Mouse (Mus musculus): ENCODE measurements around the gene Plxnc1.
A peak's percentile ranks its signal among the peaks of the same experiment; 100 is the strongest.

The Plxnc1 gene

GRCm38 (mm10) chr10:94920526-94920925 lies 24.1 kb downstream of the Plxnc1 start:
- no peak for DNase-seq (ENCODE audit: low spot score)

- DNase-seq (ENCODE audit: low spot score), result no peak
These were observed 24.7 kb downstream of the Plxnc1 start for GRCm38 (mm10) chr10:94919960-94920359.

GRCm38 (mm10) chr10:94919552-94919951 lies 25.1 kb downstream of the Plxnc1 start:
- peak; percentile 21 for DNase-seq (ENCODE audit: low spot score)

GRCm38 (mm10) chr10:94918618-94919017 lies 26.0 kb downstream of the Plxnc1 start:
- no peak for DNase-seq (ENCODE audit: low spot score)

GRCm38 (mm10) chr10:94917990-94918389 lies 26.6 kb downstream of the Plxnc1 start:
- no peak for DNase-seq (ENCODE audit: low spot score)

GRCm38 (mm10) chr10:94917354-94917753 lies 27.3 kb downstream of the Plxnc1 start:
- DNase-seq (ENCODE audit: low spot score), result no peak

- no peak for DNase-seq (ENCODE audit: low spot score)
These were observed 28.0 kb downstream of the Plxnc1 start for GRCm38 (mm10) chr10:94916610-94917009.

- no peak for DNase-seq (ENCODE audit: low spot score)
These were observed 28.9 kb downstream of the Plxnc1 start for GRCm38 (mm10) chr10:94915746-94916145.

- DNase-seq (ENCODE audit: low spot score), result no peak
These were observed 30.6 kb downstream of the Plxnc1 start for GRCm38 (mm10) chr10:94914081-94914480.

GRCm38 (mm10) chr10:94913336-94913739 lies 31.3 kb downstream of the Plxnc1 start:
- no peak for DNase-seq (ENCODE audit: low spot score)

GRCm38 (mm10) chr10:94912551-94912950 lies 32.1 kb downstream of the Plxnc1 start:
- no peak for DNase-seq (ENCODE audit: low spot score)

GRCm38 (mm10) chr10:94911102-94911501 lies 33.5 kb downstream of the Plxnc1 start:
- DNase-seq (ENCODE audit: low spot score), result no peak

GRCm38 (mm10) chr10:94910570-94910969 lies 34.1 kb downstream of the Plxnc1 start:
- no peak for DNase-seq (ENCODE audit: low spot score)

- DNase-seq (ENCODE audit: low spot score), result no peak
These were observed 34.8 kb downstream of the Plxnc1 start for GRCm38 (mm10) chr10:94909789-94910188.

GRCm38 (mm10) chr10:94908976-94909717 lies 35.5 kb downstream of the Plxnc1 start:
- DNase-seq (ENCODE audit: low spot score), result no peak

- no peak for DNase-seq (ENCODE audit: low spot score)
These were observed 38.8 kb downstream of the Plxnc1 start for GRCm38 (mm10) chr10:94905689-94906473.

GRCm38 (mm10) chr10:94905219-94905618 lies 39.4 kb downstream of the Plxnc1 start:
- DNase-seq (ENCODE audit: low spot score), result no peak

GRCm38 (mm10) chr10:94896950-94897349 lies 47.7 kb downstream of the Plxnc1 start:
- no peak for DNase-seq (ENCODE audit: low spot score)

- DNase-seq (ENCODE audit: low spot score), result no peak
These were observed 48.3 kb downstream of the Plxnc1 start for GRCm38 (mm10) chr10:94896311-94896710.

GRCm38 (mm10) chr10:94895876-94896275 lies 48.8 kb downstream of the Plxnc1 start:
- no peak for DNase-seq (ENCODE audit: low spot score)

GRCm38 (mm10) chr10:94889735-94890134 lies 54.9 kb downstream of the Plxnc1 start:
- no peak for DNase-seq (ENCODE audit: low spot score)

GRCm38 (mm10) chr10:94883216-94883615 lies 61.4 kb downstream of the Plxnc1 start:
- no peak for DNase-seq (ENCODE audit: low spot score)

- DNase-seq (ENCODE audit: low spot score), result no peak
These were observed 73.1 kb downstream of the Plxnc1 start for GRCm38 (mm10) chr10:94871506-94871905.

All from urinary bladder, postnatal 14 days (tissue).